Mouse (Mus musculus): ENCODE measurements at regions not wholly inside any gene's neighbourhood (a gene's known extent, or its start where the extent isn't known, plus 50 kb on each side); places are given as distances from the start of the nearest gene placed in this dataset.

- no peak overlapping the region for H3K4me3 ChIP-seq (replicated peaks)
- no peaks in the 10 kb centered on the region for H3K9me3 ChIP-seq (replicated peaks)
- ATAC-seq (ENCODE audit: low read depth): no peak
- no peak for DNase-seq
- no peaks in the 10 kb centered on the region for H3K27me3 ChIP-seq
- no peak overlapping the region for H3K9ac ChIP-seq
- H3K4me2 ChIP-seq: no peak overlapping the region
- WGBS (ENCODE audit: insufficient replicate concordance): 51% methylated on average over 3 of the region's 3 CpGs
- no peak overlapping the region for H3K27ac ChIP-seq
- H3K36me3 ChIP-seq: no peaks in the 10 kb centered on the region
- no peaks in the 10 kb centered on the region for H3K4me1 ChIP-seq (replicated peaks)
These were observed 437.6 kb upstream of the Nox3 start for GRCm38 (mm10) chr17:4133678-4134077.

DNA sequence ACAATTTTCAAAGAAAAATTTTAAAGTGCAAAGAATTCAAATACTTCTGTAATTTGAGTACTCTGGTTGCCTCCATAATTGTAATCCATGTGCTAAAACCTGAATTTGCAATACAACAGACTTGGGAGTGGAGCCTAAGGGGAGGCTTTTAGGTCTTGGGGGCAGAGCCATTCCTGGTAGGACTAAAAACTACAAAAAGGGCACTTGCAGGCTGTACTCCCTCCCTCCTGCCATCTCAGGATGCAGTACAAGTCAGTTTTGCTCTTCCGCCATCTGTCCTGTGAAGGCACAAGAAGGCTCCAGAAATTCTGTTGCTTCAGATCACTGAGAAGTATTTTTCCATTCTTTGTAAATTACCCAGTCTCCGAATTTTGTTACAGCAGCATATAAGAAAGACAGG, 467.4 kb upstream of the Nox3 start:
- ATAC-seq (ENCODE audit: low read depth): no peak
- 59% methylated on average over 2 of the region's 2 CpGs for WGBS (ENCODE audit: insufficient replicate concordance)
- H3K4me3 ChIP-seq (replicated peaks): no peak overlapping the region
- no peak overlapping the region for H3K27ac ChIP-seq
- H3K36me3 ChIP-seq: no peaks in the 10 kb centered on the region
- H3K4me1 ChIP-seq (replicated peaks): no peaks in the 10 kb centered on the region
- H3K9me3 ChIP-seq (replicated peaks): no peaks in the 10 kb centered on the region
- no peak overlapping the region for H3K9ac ChIP-seq
- no peak overlapping the region for H3K4me2 ChIP-seq
- H3K27me3 ChIP-seq: no peaks in the 10 kb centered on the region
- no peak for DNase-seq

GRCm38 (mm10) chr17:4173951-4174361, 477.9 kb upstream of the Nox3 start:
- DNase-seq: no peak
- Histone ChIP-seq H3K36me3 (no peaks in the 10 kb centered on the region), H3K27me3 (no peaks in the 10 kb centered on the region), H3K4me1 (replicated peaks) (no peaks in the 10 kb centered on the region), H3K4me3 (replicated peaks) (no peak overlapping the region), H3K9ac (no peak overlapping the region), H3K27ac (no peak overlapping the region), H3K9me3 (replicated peaks) (no peaks in the 10 kb centered on the region), H3K4me2 (no peak overlapping the region)
- ATAC-seq (ENCODE audit: low read depth): no peak
- 52% methylated on average over 4 of the region's 4 CpGs for WGBS (ENCODE audit: insufficient replicate concordance)

DNA sequence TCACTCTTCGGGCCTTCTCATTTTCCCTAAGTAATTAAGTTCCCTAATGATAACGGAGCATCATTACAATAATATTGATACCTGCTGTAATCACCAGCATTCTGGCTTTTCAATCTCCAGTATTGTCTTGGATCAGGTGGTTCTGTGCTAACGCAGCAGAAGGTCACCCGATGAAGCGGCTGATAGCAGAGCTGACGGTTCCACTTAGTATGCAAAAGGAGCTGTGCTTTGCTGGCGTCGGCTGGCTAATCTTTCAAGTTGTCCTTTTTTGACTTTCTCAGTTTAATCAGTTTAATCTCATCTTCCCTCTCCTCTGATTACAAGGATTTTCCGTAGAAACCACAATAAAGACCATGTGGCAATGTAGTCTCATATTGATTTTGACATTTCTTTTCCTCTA, 478.9 kb upstream of the Nox3 start:
- WGBS (ENCODE audit: insufficient replicate concordance): 79% methylated on average over 9 of the region's 9 CpGs
- no peak overlapping the region for H3K9ac ChIP-seq
- H3K9me3 ChIP-seq (replicated peaks): no peaks in the 10 kb centered on the region
- no peak for DNase-seq
- no peaks in the 10 kb centered on the region for H3K4me1 ChIP-seq (replicated peaks)
- H3K27ac ChIP-seq: no peak overlapping the region
- H3K4me2 ChIP-seq: no peak overlapping the region
- no peak for ATAC-seq (ENCODE audit: low read depth)
- H3K36me3 ChIP-seq: no peaks in the 10 kb centered on the region
- H3K27me3 ChIP-seq: no peaks in the 10 kb centered on the region
- no peak overlapping the region for H3K4me3 ChIP-seq (replicated peaks)

- H3K4me2 ChIP-seq: no peak overlapping the region
- H3K36me3 ChIP-seq: no peaks in the 10 kb centered on the region
- no peak overlapping the region for H3K4me3 ChIP-seq (replicated peaks)
- ATAC-seq (ENCODE audit: low read depth) (no peak), DNase-seq (no peak)
- H3K27me3 ChIP-seq: no peaks in the 10 kb centered on the region
- no peaks in the 10 kb centered on the region for H3K9me3 ChIP-seq (replicated peaks)
- WGBS (ENCODE audit: insufficient replicate concordance): 49% methylated on average over 3 of the region's 3 CpGs
- no peak overlapping the region for H3K27ac ChIP-seq
- H3K9ac ChIP-seq: no peak overlapping the region
- H3K4me1 ChIP-seq (replicated peaks): no peaks in the 10 kb centered on the region
These were observed 480.5 kb upstream of the Nox3 start for GRCm38 (mm10) chr17:4176524-4176923.

- WGBS (ENCODE audit: insufficient replicate concordance): 71% methylated on average over 9 of the region's 9 CpGs
- Histone ChIP-seq H3K36me3 (no peaks in the 10 kb centered on the region), H3K27me3 (no peaks in the 10 kb centered on the region), H3K4me3 (replicated peaks) (no peak overlapping the region), H3K4me1 (replicated peaks) (no peaks in the 10 kb centered on the region), H3K27ac (no peak overlapping the region), H3K4me2 (no peak overlapping the region), H3K9ac (no peak overlapping the region), H3K9me3 (replicated peaks) (no peaks in the 10 kb centered on the region)
- DNase-seq (no peak), ATAC-seq (ENCODE audit: low read depth) (no peak)
These were observed 481.6 kb upstream of the Nox3 start for GRCm38 (mm10) chr17:4177485-4178150.

DNA sequence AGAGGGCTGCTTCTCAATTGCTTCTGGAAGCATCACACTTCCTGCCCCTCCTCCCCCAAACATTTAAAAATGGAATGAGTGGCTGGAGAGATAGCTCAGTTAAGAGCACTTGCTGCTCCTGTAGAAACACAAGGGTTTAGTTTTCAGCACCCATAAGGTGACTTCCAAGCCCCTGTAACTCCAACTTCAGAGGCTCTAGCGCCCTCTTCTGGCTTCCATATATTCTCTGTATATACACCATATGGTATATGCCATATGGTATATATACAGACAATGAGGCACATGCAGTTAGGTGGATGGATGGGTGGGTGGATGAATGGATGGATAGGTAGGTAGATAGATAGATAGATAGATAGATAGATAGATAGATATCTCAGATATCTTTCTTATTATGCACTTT, 483.2 kb upstream of the Nox3 start:
- Histone ChIP-seq H3K27ac (no peak overlapping the region), H3K4me3 (replicated peaks) (no peak overlapping the region), H3K9me3 (replicated peaks) (no peaks in the 10 kb centered on the region), H3K4me1 (replicated peaks) (no peaks in the 10 kb centered on the region), H3K4me2 (no peak overlapping the region), H3K27me3 (no peaks in the 10 kb centered on the region), H3K36me3 (no peaks in the 10 kb centered on the region), H3K9ac (no peak overlapping the region)
- 24% methylated on average over 1 of the region's 1 CpGs for WGBS (ENCODE audit: insufficient replicate concordance)
- ATAC-seq (ENCODE audit: low read depth) (no peak), DNase-seq (no peak)

- ATAC-seq (ENCODE audit: low read depth) (no peak), DNase-seq (no peak)
- no peak overlapping the region for H3K4me2 ChIP-seq
- WGBS (ENCODE audit: insufficient replicate concordance): 89% methylated on average over 1 of the region's 1 CpGs
- no peak overlapping the region for H3K9ac ChIP-seq
- H3K36me3 ChIP-seq: no peaks in the 10 kb centered on the region
- no peaks in the 10 kb centered on the region for H3K9me3 ChIP-seq (replicated peaks)
- H3K27ac ChIP-seq: no peak overlapping the region
- no peaks in the 10 kb centered on the region for H3K27me3 ChIP-seq
- no peak overlapping the region for H3K4me3 ChIP-seq (replicated peaks)
- no peaks in the 10 kb centered on the region for H3K4me1 ChIP-seq (replicated peaks)
These were observed 486.0 kb upstream of the Nox3 start for GRCm38 (mm10) chr17:4182106-4182505.

- no peak for DNase-seq
- no peak for ATAC-seq (ENCODE audit: low read depth)
- Histone ChIP-seq H3K4me2 (no peak overlapping the region), H3K4me3 (replicated peaks) (no peak overlapping the region), H3K27ac (no peak overlapping the region), H3K4me1 (replicated peaks) (no peaks in the 10 kb centered on the region), H3K9ac (no peak overlapping the region), H3K36me3 (no peaks in the 10 kb centered on the region), H3K9me3 (replicated peaks) (no peaks in the 10 kb centered on the region), H3K27me3 (no peaks in the 10 kb centered on the region)
- WGBS (ENCODE audit: insufficient replicate concordance): 64% methylated on average over 9 of the region's 9 CpGs
These were observed 490.7 kb upstream of the Nox3 start for GRCm38 (mm10) chr17:4186802-4187201.

DNA sequence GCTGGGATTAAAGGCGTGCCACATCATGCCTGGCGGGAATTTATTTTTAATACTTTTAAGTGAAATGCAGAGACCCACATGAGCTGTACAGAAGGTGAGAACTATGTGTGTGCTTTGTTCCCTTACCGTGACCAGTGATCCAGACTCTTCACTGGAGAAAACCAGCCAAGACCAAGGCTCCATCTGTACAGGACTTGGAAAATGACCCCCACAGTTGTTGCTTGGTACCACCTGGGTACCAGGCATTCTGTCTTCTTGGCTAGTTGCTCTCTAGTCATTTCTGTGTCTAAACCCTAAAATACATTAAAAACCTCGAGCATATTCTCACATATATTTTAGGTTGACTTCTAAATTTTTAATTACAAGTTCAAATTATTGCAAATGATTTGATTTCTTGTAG, 491.5 kb upstream of the Nox3 start:
- Histone ChIP-seq H3K27ac (no peak overlapping the region), H3K36me3 (no peaks in the 10 kb centered on the region), H3K9ac (no peak overlapping the region), H3K4me2 (no peak overlapping the region), H3K27me3 (no peaks in the 10 kb centered on the region), H3K4me3 (replicated peaks) (no peak overlapping the region), H3K4me1 (replicated peaks) (no peaks in the 10 kb centered on the region), H3K9me3 (replicated peaks) (no peaks in the 10 kb centered on the region)
- ATAC-seq (ENCODE audit: low read depth) (no peak), DNase-seq (no peak)
- WGBS (ENCODE audit: insufficient replicate concordance): 59% methylated on average over 4 of the region's 4 CpGs

DNA sequence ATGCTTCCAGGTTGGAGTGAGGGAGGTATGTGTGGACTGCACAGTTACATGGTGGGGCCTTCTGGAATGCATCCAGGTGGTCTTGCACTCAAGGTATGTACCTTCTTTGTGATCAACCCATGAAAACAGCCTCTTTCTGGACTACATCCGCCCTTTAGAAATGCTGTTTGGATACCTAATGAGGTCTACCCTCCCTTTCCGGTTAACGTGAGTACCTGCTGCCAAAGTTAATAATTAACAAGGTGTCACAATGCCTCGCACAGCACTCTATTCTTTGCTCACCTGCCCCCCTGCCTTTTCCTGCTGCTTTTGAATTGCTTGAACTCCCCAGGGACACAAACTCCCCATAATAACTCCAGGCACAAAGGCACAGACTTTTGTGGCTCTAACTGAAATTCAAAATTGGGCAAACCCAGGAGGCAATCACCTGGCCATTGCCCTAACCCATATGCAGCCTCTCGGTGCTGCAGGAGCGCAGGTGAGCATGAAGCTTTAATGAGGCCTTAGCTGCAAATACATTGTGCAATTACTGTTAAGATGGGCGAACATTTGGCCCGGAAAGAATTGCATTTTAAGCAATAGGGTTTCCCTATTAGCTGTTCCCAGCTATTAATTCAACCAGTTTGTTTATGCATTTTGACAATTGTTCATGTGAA, 500.9 kb upstream of the Nox3 start:
- ATAC-seq (ENCODE audit: low read depth) (no peak), DNase-seq (no peak)
- Histone ChIP-seq H3K9ac (no peak overlapping the region), H3K4me1 (replicated peaks) (no peaks in the 10 kb centered on the region), H3K27me3 (no peaks in the 10 kb centered on the region), H3K9me3 (replicated peaks) (no peaks in the 10 kb centered on the region), H3K27ac (no peak overlapping the region), H3K4me2 (no peak overlapping the region), H3K36me3 (no peaks in the 10 kb centered on the region), H3K4me3 (replicated peaks) (no peak overlapping the region)
- 61% methylated on average over 8 of the region's 8 CpGs for WGBS (ENCODE audit: insufficient replicate concordance)

DNA sequence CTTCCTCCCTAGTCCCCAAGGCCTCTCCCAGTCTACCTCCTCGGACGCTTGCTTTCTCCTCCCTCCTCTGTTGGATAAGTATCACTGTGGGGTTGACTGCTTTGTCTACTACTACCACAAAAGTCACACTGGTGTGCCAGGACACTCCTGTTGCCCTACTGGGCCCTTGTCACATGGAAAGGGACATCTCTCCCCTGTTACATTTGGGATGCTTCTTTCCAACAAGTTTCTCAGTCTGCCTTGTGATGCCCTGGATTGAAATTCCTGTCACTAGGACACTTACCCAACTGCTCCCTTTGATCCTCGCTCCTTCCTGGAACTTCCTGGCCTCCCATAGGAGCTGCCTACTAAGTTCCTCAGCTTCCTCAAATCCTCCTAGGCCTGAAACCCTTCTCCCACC, 501.9 kb upstream of the Nox3 start:
- DNase-seq (no peak), ATAC-seq (ENCODE audit: low read depth) (no peak)
- 47% methylated on average over 3 of the region's 3 CpGs for WGBS (ENCODE audit: insufficient replicate concordance)
- Histone ChIP-seq H3K9ac (no peak overlapping the region), H3K9me3 (replicated peaks) (no peaks in the 10 kb centered on the region), H3K4me2 (no peak overlapping the region), H3K27ac (no peak overlapping the region), H3K4me1 (replicated peaks) (no peaks in the 10 kb centered on the region), H3K36me3 (no peaks in the 10 kb centered on the region), H3K4me3 (replicated peaks) (no peak overlapping the region), H3K27me3 (no peaks in the 10 kb centered on the region)
